Mouse (Mus musculus): ENCODE results near the gene Snrnp35. TPM values are rescaled to one million over a fixed set of nuclear protein-coding genes. Genes with fewer than 3 reads are reported as not detected.

The Snrnp35 gene
- polyA plus RNA-seq, 1 experiment = 18.9 TPM

- Histone ChIP-seq H3K4me2 (ENCODE audit: low read depth) (no peak overlapping the region), H3K36me3 (ENCODE audit: control insufficient read depth, insufficient read depth) (no peaks in the 10 kb centered on the region), H3ac (ENCODE audit: control insufficient read depth, insufficient read length) (no peak overlapping the region), H3K27me3 (ENCODE audit: control insufficient read depth, insufficient read depth, insufficient read length) (no peaks in the 10 kb centered on the region), H3K4me3 (no peak overlapping the region), H3K79me2 (ENCODE audit: control insufficient read depth, insufficient read depth) (peaks cover 2% of the 10 kb centered on the region)
- TF ChIP-seq SRF (IDR thresholded peaks at IDR 0.05; ENCODE audit: control insufficient read depth, insufficient read length, low read depth) = no peak
- TF ChIP-seq MYOD1 (IDR thresholded peaks at IDR 0.05; ENCODE audit: control insufficient read depth in 1 of 3, insufficient read length in 2 of 3, low read depth in 2 of 3) = peak in 1 of 3 experiments; percentile 63
Observed at GRCm38 (mm10) chr5:124524943-124525342, 42.0 kb downstream of the Snrnp35 start.

- Histone ChIP-seq H3ac (ENCODE audit: control insufficient read depth, insufficient read length) (no peak overlapping the region), H3K36me3 (ENCODE audit: control insufficient read depth, insufficient read depth) (no peaks in the 10 kb centered on the region), H3K79me2 (ENCODE audit: control insufficient read depth, insufficient read depth) (peaks cover 8% of the 10 kb centered on the region), H3K4me2 (ENCODE audit: low read depth) (peak overlapping the region; percentile 85), H3K4me3 (peak overlapping the region; percentile 73), H3K27me3 (ENCODE audit: control insufficient read depth, insufficient read depth, insufficient read length) (no peaks in the 10 kb centered on the region)
- TF ChIP-seq REST (IDR thresholded peaks at IDR 0.05; ENCODE audit: insufficient read depth, insufficient read length) (no peak), CEBPB (IDR thresholded peaks at IDR 0.05; ENCODE audit: insufficient read depth, poor library complexity, severe bottlenecking) (no peak), TCF3 (IDR thresholded peaks at IDR 0.05; ENCODE audit: insufficient read length, low read depth) (no peak), MYOD1 (IDR thresholded peaks at IDR 0.05; ENCODE audit: control insufficient read depth in 1 of 3, insufficient read length in 2 of 3, low read depth in 2 of 3) (no peak), TCF12 (IDR thresholded peaks at IDR 0.05; ENCODE audit: insufficient read depth, poor library complexity, severe bottlenecking) (no peak), POLR2AphosphoS2 (IDR thresholded peaks at IDR 0.05; ENCODE audit: insufficient read length, low read depth) (no peak), POLR2A (IDR thresholded peaks at IDR 0.05; ENCODE audit: insufficient read length, low read depth) (no peak), MYOG (IDR thresholded peaks at IDR 0.05; ENCODE audit: control insufficient read depth in 1 of 3, insufficient read depth in 1 of 3, insufficient read length in 2 of 3, low read depth in 2 of 3) (no peak), USF1 (IDR thresholded peaks at IDR 0.05; ENCODE audit: low read depth) (no peak)
Observed at GRCm38 (mm10) chr5:124528351-124528750, 45.4 kb downstream of the Snrnp35 start.

GRCm38 (mm10) chr5:124528791-124529190 is 45.9 kb downstream of the Snrnp35 start:
- Histone ChIP-seq H3K4me3 (peak overlapping the region; percentile 73), H3K36me3 (ENCODE audit: control insufficient read depth, insufficient read depth) (no peaks in the 10 kb centered on the region), H3K79me2 (ENCODE audit: control insufficient read depth, insufficient read depth) (peaks cover 8% of the 10 kb centered on the region), H3K4me2 (ENCODE audit: low read depth) (peak overlapping the region; percentile 85), H3ac (ENCODE audit: control insufficient read depth, insufficient read length) (no peak overlapping the region), H3K27me3 (ENCODE audit: control insufficient read depth, insufficient read depth, insufficient read length) (no peaks in the 10 kb centered on the region)
- TF ChIP-seq E2F4 (IDR thresholded peaks at IDR 0.05; ENCODE audit: insufficient read depth) (no peak), MYOD1 (IDR thresholded peaks at IDR 0.05; ENCODE audit: control insufficient read depth in 1 of 3, insufficient read length in 2 of 3, low read depth in 2 of 3) (peak in 1 of 3 experiments; percentile 16), MYOG (IDR thresholded peaks at IDR 0.05; ENCODE audit: control insufficient read depth in 1 of 3, insufficient read depth in 1 of 3, insufficient read length in 2 of 3, low read depth in 2 of 3) (peak in 1 of 3 experiments; percentile 48), POLR2A (IDR thresholded peaks at IDR 0.05; ENCODE audit: insufficient read length, low read depth) (no peak), USF1 (IDR thresholded peaks at IDR 0.05; ENCODE audit: low read depth) (no peak), MAX (IDR thresholded peaks at IDR 0.05; ENCODE audit: low read depth) (no peak), REST (IDR thresholded peaks at IDR 0.05; ENCODE audit: insufficient read depth, insufficient read length) (no peak), POLR2AphosphoS2 (IDR thresholded peaks at IDR 0.05; ENCODE audit: insufficient read length, low read depth) (no peak)

GRCm38 (mm10) chr5:124529191-124529651 is 46.3 kb downstream of the Snrnp35 start:
- H3ac ChIP-seq (ENCODE audit: control insufficient read depth, insufficient read length) = no peak overlapping the region
- H3K4me3 ChIP-seq = peak overlapping the region; percentile 73
- TF ChIP-seq POLR2A (IDR thresholded peaks at IDR 0.05; ENCODE audit: insufficient read length, low read depth) (no peak), CEBPB (IDR thresholded peaks at IDR 0.05; ENCODE audit: insufficient read depth, poor library complexity, severe bottlenecking) (no peak), E2F4 (IDR thresholded peaks at IDR 0.05; ENCODE audit: insufficient read depth) (no peak), POLR2AphosphoS2 (IDR thresholded peaks at IDR 0.05; ENCODE audit: insufficient read length, low read depth) (no peak), MAX (IDR thresholded peaks at IDR 0.05; ENCODE audit: low read depth) (no peak), TCF3 (IDR thresholded peaks at IDR 0.05; ENCODE audit: insufficient read length, low read depth) (no peak), MYOD1 (IDR thresholded peaks at IDR 0.05; ENCODE audit: control insufficient read depth in 1 of 3, insufficient read length in 2 of 3, low read depth in 2 of 3) (no peak), SRF (IDR thresholded peaks at IDR 0.05; ENCODE audit: control insufficient read depth, insufficient read length, low read depth) (no peak)
- H3K27me3 ChIP-seq (ENCODE audit: control insufficient read depth, insufficient read depth, insufficient read length) = no peaks in the 10 kb centered on the region
- peaks cover 8% of the 10 kb centered on the region for H3K79me2 ChIP-seq (ENCODE audit: control insufficient read depth, insufficient read depth)
- H3K36me3 ChIP-seq (ENCODE audit: control insufficient read depth, insufficient read depth) = no peaks in the 10 kb centered on the region
- H3K4me2 ChIP-seq (ENCODE audit: low read depth) = peak overlapping the region; percentile 85

- TF ChIP-seq REST (IDR thresholded peaks at IDR 0.05; ENCODE audit: insufficient read depth, insufficient read length) (no peak), USF1 (IDR thresholded peaks at IDR 0.05; ENCODE audit: low read depth) (no peak), MYOG (IDR thresholded peaks at IDR 0.05; ENCODE audit: control insufficient read depth in 1 of 3, insufficient read depth in 1 of 3, insufficient read length in 2 of 3, low read depth in 2 of 3) (no peak), TCF12 (IDR thresholded peaks at IDR 0.05; ENCODE audit: insufficient read depth, poor library complexity, severe bottlenecking) (no peak), TCF3 (IDR thresholded peaks at IDR 0.05; ENCODE audit: insufficient read length, low read depth) (no peak), E2F4 (IDR thresholded peaks at IDR 0.05; ENCODE audit: insufficient read depth) (no peak), POLR2A (IDR thresholded peaks at IDR 0.05; ENCODE audit: insufficient read length, low read depth) (no peak), MAX (IDR thresholded peaks at IDR 0.05; ENCODE audit: low read depth) (no peak), POLR2AphosphoS2 (IDR thresholded peaks at IDR 0.05; ENCODE audit: insufficient read length, low read depth) (no peak)
- Histone ChIP-seq H3K4me2 (ENCODE audit: low read depth) (peak overlapping the region; percentile 85), H3K4me3 (peak overlapping the region; percentile 73), H3K36me3 (ENCODE audit: control insufficient read depth, insufficient read depth) (no peaks in the 10 kb centered on the region), H3K79me2 (ENCODE audit: control insufficient read depth, insufficient read depth) (peaks cover 8% of the 10 kb centered on the region), H3ac (ENCODE audit: control insufficient read depth, insufficient read length) (no peak overlapping the region), H3K27me3 (ENCODE audit: control insufficient read depth, insufficient read depth, insufficient read length) (no peaks in the 10 kb centered on the region)
Observed at GRCm38 (mm10) chr5:124529697-124530096, 46.8 kb downstream of the Snrnp35 start.
